ENCODE assay signal across 14 mouse cellular contexts in the genomic region with DNA sequence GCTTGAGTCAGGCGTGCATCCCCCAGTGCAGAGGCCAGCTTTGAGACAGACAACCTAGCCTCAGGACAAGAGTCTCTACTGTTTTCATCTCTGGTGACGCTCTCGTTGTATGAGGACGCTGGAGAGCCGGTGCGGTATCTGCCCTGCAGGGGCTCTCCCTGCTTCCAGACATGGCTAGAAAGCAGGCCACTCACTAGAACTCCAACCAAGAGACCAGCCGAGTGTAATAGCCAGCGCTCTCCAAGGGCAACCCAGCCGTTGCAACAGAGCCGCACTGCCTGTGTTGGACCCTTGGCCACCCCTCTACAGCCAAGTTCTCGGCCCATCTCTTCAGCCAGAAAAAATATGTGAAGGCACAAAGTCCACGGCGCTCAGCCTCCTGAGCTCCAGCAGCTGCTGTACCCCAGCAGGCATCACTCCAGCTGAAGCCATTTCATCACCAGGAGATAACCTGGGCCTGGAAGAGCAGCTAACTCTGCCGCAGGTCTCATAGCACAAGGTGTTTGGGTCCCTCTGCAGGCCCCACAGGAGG.
"Had no signal": no experiment of that assay in that cellular context is flagged by ENCODE, and none has a peak within 500 bp of the region (broad histone marks: within the 10 kb centered on the region; RNA-seq: fewer than 3 reads in every experiment).

No protein-coding gene starts in this region.

- H3K9ac ChIP-seq: liver, embryonic 14.5 days; midbrain, embryonic 12.5 days; neural tube, embryonic 12.5 days had no signal

- DNase-seq: kidney, adult 18-20 months; kidney, adult 9 months; kidney, postnatal 14 days; kidney, postnatal 4 days; left cerebral cortex, postnatal 4 days; lung, adult 2 months; lung, postnatal 14 days; lung, postnatal 4 days; thymus, postnatal 36 days had no signal

- H3K9me3 ChIP-seq: midbrain, embryonic 12.5 days; neural tube, embryonic 12.5 days had no signal

- H3K36me3 ChIP-seq: midbrain, embryonic 12.5 days; neural tube, embryonic 12.5 days had no signal

- H3K4me3 ChIP-seq: midbrain, embryonic 12.5 days; neural tube, embryonic 12.5 days had no signal

- H3K4me1 ChIP-seq: midbrain, embryonic 12.5 days had no signal

- H3K27ac ChIP-seq: liver, embryonic 14.5 days; midbrain, embryonic 12.5 days; neural tube, embryonic 12.5 days had no signal

- H3K4me2 ChIP-seq: midbrain, embryonic 12.5 days; neural tube, embryonic 12.5 days had no signal

- H3K27me3 ChIP-seq: neural tube, embryonic 12.5 days had no signal

- ATAC-seq: inflammation-experienced regulatory T-cells, adult 6 months; intestine, embryonic 16.5 days had no signal
